ENCODE assay signal across 20 mouse cellular contexts in genomic region chr10:60095558-60095957, GRCm38 (mm10). TPM values are rescaled to one million over a fixed set of nuclear protein-coding genes. Genes with fewer than 3 reads are reported as not detected.
"Had no signal": no experiment of that assay in that cellular context is flagged by ENCODE, and none has a peak within 500 bp of the region (broad histone marks: within the 10 kb centered on the region; RNA-seq: fewer than 3 reads in every experiment).

No protein-coding gene starts in this region.

- H3K36me3 ChIP-seq: limb, embryonic 15.5 days; midbrain, embryonic 12.5 days; midbrain, embryonic 15.5 days had no signal

- DNase-seq: kidney, adult 8-10 months; kidney, postnatal 4 days; left cerebral cortex, postnatal 4 days; liver, postnatal 0 days; lung, embryonic 14.5 days; retina, postnatal 1 day; right cerebral cortex, postnatal 25 days; spleen, adult 18-20 months; thymus, postnatal 25 days had no signal

- H3K4me2 ChIP-seq: limb, embryonic 12.5 days; limb, embryonic 15.5 days; liver, embryonic 11.5 days; lung, embryonic 14.5 days; midbrain, embryonic 12.5 days; midbrain, embryonic 15.5 days; neural tube, embryonic 13.5 days; stomach, embryonic 15.5 days had no signal

- H3K4me3 ChIP-seq: limb, embryonic 12.5 days; limb, embryonic 15.5 days; midbrain, embryonic 12.5 days; midbrain, embryonic 15.5 days; neural tube, embryonic 13.5 days; stomach, embryonic 15.5 days had no signal

- H3K27me3 ChIP-seq: limb, embryonic 12.5 days; limb, embryonic 15.5 days; midbrain, embryonic 15.5 days; neural tube, embryonic 13.5 days; stomach, embryonic 15.5 days had no signal

- H3K4me1 ChIP-seq: limb, embryonic 12.5 days; limb, embryonic 15.5 days; midbrain, embryonic 12.5 days; midbrain, embryonic 15.5 days; neural tube, embryonic 13.5 days had no signal

- ATAC-seq: intestine, postnatal 0 days; liver, postnatal 0 days; lung, postnatal 0 days; midbrain, embryonic 15.5 days had no signal

- H3K27ac ChIP-seq: limb, embryonic 12.5 days; limb, embryonic 15.5 days; liver, embryonic 14.5 days; macrophage; midbrain, embryonic 12.5 days; midbrain, embryonic 15.5 days; neural tube, embryonic 13.5 days; stomach, embryonic 15.5 days had no signal

- H3K9me3 ChIP-seq: limb, embryonic 12.5 days; limb, embryonic 15.5 days; midbrain, embryonic 12.5 days; midbrain, embryonic 15.5 days; neural tube, embryonic 13.5 days; stomach, embryonic 15.5 days had no signal

- H3K9ac ChIP-seq: limb, embryonic 12.5 days; limb, embryonic 15.5 days; liver, embryonic 14.5 days; liver, postnatal 0 days; lung, embryonic 14.5 days; midbrain, embryonic 12.5 days; midbrain, embryonic 15.5 days; neural tube, embryonic 13.5 days; stomach, embryonic 15.5 days had no signal

RNA-seq across cellular contexts. Expression of gene Spock2, which starts 10.5 kb away (rescaled TPM):
- polyA plus RNA-seq: macrophage had no signal
